Mouse (Mus musculus) kidney, postnatal 4 days (tissue): Measurements from ENCODE around the gene Psmd3.
"Not testable (repeated sequence)": the region's sequence is repeated elsewhere in the genome, so short reads cannot be mapped to it uniquely, and the experiment has no call there.

ENCODE experiments used
- DNase-seq, 2 experiments: peaks; one replicate each; pipeline ENCODE4 v3.0.0; 2021; ENCODE audit warnings: mixed read lengths in 2 of 2

The Psmd3 gene

DNA sequence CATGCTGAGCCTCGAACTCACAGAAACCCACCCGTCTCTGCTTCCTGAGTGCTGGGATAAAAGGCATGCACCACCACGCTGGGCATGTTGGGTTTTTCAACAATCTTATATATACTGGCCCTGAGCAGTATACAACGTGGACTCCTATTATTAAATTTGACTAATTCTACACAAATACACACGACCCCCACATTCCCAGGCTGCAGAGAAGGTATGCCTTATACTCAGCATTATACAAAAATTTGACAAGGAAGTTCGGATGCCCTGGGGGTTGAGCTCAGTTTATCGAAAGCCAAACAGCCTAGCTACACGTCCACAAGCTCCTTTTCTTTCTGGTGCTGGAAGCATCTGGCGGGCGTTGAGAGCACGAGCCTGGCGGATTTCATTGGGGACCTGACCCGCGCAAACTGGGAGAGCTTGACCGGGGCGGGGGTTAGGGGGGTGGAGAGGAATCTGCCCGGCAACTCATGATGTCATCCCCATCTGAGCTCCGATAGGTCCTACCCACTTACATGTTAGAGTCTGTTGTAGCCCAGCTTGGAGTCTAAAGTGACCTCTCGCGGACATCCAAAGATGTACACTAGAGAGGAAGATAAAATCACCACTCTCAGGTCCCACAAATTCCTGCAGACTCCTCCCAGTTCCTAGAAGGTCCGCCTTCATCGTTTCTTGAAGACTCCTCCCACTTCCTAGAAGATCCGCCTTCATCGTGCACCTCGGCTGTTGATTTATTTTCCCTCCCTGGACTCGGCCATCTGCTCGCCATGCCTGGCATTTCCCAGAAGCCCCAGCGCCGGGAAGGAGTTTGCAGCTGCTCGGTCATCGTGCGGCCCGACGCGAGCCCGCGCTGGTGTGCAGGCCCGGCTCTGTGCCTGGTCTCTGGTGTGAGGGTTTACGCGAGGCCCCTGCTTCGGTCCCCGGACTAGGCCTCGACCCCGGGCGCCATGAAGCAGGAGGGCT, at the start of gene Psmd3:
TSS of gene Psmd3 (plus strand) at position 769 of the 960 bp plus-strand sequence.
- DNase-seq: peak; percentile 97

GRCm38 (mm10) chr11:98635312-98635970, 46.9 kb upstream of the Psmd3 start:
- peak; percentile 48 to 62 for DNase-seq

DNA sequence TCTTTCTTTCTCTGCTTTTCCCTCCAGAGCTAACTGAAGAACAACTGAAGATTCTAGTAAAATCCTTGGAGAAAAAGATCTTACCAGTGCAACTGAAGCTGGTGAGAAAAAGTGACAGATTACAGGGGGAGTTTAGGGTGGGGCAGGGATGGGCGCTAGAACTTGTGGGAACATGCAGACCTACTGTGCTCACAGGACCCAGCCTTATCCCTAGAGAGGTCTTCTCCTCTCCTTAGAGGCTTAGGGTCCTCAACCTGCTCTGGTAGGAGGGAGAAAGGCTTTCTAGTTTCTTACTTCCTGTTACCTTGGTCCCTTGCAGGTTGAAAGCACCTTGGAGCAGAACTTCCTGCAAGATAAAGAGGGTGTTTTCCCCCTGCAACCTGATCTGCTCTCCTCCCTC, 44.9 kb upstream of the Psmd3 start:
- DNase-seq: no peak

GRCm38 (mm10) chr11:98640091-98640490, 42.3 kb upstream of the Psmd3 start:
- DNase-seq: no peak

- no peak for DNase-seq
These were observed 37.6 kb upstream of the Psmd3 start for GRCm38 (mm10) chr11:98644757-98645156.

GRCm38 (mm10) chr11:98645946-98646345, 36.4 kb upstream of the Psmd3 start:
- no peak for DNase-seq

GRCm38 (mm10) chr11:98646459-98646858, 35.9 kb upstream of the Psmd3 start, which contains the start of gene Gsdma2:
Gene Gsdma2, plus strand, starts transcription at chr11:98646759.
- DNase-seq: no peak

- peak; percentile 71 to 76 for DNase-seq
These were observed 27.3 kb upstream of the Psmd3 start for GRCm38 (mm10) chr11:98655076-98655475.

DNA sequence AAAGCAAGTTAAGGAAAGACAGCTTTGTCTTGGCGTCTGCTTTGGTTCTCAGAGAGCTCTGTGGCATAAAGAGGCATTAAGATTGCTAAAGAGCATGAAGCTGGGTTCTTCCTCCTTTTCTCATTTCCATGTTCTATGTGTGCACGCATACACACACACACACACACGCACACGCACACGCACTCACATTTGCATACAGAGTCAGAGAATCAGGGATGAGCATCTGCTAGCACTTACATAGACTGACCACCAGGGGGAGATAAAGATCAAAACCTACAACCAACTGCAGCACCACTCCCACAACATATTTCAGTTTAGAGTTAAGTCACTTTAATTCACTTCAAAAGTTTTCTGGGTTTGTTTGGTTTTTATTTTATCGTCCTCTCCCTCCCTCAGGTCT, 21.8 kb upstream of the Psmd3 start:
- peak; percentile 45 to 60 for DNase-seq

DNA sequence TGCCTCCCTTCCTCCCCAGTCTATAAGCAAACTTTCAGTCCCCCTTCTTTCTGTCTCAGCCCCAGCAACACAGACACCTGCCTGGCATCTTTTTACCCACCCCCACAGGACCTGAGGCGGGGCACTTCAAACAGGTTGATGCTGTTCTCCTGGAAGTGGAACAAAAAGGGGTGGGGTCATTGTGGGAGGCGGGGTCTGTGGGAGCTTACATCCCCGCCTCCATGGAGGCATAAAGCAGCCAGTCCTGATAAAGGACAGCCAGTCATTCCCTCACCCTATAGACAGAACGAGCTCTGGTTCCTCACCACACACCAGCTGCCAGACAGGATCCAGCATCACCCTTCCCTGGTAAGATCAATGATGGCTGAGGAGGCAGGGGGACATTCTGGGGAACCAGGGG, 18.3 kb upstream of the Psmd3 start, which contains the start of gene Gsdma:
TSS of gene Gsdma (plus strand) at position 261 of the 400 bp plus-strand sequence.
- DNase-seq: no peak

- no peak for DNase-seq
These were observed 13.4 kb upstream of the Psmd3 start for GRCm38 (mm10) chr11:98668984-98669383.

DNA sequence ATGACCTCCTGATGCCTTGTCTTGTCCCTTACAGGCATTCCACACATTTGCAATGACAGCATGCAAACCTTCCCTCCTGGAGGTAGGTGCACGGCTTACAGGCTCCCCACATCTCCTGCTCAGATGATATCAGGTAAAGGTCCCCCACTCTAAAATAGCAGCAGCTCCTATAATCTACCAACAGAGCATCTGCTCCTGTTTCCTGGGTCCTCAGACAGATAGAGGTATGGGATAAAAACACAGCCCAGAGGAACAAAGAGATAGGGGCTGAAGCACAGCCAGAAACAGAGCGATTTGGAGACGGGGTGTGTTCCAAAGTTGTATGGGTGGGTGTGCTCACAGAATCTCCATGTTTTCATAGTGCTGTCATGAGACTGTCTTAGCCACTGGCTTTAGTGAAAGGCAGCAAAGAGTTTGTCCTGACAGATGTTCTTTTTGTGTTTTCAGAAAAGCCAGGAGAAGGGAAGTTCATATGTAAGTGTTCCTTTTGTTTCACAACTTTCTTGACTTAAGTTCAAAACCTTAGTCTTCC, 11.0 kb upstream of the Psmd3 start:
- no peak for DNase-seq

GRCm38 (mm10) chr11:98671857-98672256, 10.5 kb upstream of the Psmd3 start:
- no peak for DNase-seq

- no peak for DNase-seq
These were observed 9.9 kb upstream of the Psmd3 start for GRCm38 (mm10) chr11:98672482-98672881.

GRCm38 (mm10) chr11:98673136-98673535, 9.2 kb upstream of the Psmd3 start:
- DNase-seq: peak; percentile 74 to 82

DNA sequence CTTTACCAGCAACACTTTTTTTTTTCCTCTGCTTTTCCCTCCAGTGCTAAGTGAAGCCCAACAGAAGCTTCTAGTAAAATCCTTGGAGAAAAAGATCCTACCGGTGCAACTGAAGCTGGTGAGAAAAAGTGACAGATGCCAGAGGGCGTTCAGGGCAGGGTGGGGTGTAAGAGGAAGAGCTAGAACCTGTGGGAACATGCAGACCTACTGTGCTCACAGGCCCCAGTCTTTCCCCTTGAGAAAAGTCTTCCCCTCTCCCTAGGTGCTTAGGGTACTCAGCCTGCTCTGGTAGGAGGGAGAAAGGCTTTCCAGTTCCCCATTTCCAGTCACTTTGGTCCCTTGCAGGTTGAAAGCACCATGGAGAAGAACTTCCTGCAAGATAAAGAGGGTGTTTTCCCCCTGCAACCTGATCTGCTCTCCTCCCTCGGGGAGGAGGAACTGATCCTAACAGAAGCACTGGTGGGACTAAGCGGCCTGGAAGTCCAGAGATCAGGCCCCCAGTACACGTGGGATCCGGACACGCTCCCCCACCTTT, 6.5 kb upstream of the Psmd3 start:
- DNase-seq: no peak

- no peak for DNase-seq
These were observed 2.3 kb upstream of the Psmd3 start for GRCm38 (mm10) chr11:98680023-98680422.

DNA sequence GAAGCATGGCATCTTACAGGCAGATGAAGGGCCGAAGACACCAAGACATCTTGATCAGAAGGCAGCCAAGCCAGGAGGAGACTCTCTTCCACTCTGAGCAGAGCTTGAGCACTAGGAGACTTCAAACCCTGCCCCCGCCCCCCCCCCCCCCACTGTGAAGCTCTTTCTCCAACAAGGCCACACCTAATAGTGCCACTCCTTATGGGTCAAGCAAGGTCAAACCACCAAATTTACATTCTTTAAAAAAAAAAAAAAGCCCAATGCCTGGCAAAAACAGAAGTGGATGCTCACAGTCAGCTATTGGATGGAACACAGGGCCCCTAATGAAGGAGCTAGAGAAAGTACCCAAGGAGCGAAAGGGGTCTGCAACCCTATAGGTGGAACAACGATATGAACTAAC, 1.8 kb upstream of the Psmd3 start:
- DNase-seq: not testable (repeated sequence)

GRCm38 (mm10) chr11:98681186-98681585, 1.2 kb upstream of the Psmd3 start:
- no peak for DNase-seq

DNA sequence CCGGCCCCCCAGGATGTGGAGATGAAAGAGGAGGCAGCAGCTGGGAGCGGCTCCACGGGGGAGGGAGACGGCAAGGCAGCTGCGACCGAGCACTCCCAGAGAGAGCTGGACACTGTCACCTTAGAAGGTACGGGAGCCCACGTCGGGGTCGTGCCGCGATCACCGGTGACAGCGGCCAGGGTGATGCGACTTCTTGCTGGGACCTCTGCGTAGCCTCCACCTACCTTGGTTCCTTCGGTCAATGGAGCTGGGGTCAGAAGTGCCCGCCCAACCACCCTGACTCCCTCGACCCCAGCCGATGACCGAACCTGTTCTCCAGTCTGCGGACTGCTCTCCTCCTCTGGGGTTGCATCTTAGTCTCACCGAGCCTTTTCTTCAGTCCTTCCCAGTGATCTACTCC, 457 bp downstream of the Psmd3 start:
- DNase-seq: no peak

GRCm38 (mm10) chr11:98685642-98686041, 3.3 kb downstream of the Psmd3 start:
- no peak for DNase-seq

DNA sequence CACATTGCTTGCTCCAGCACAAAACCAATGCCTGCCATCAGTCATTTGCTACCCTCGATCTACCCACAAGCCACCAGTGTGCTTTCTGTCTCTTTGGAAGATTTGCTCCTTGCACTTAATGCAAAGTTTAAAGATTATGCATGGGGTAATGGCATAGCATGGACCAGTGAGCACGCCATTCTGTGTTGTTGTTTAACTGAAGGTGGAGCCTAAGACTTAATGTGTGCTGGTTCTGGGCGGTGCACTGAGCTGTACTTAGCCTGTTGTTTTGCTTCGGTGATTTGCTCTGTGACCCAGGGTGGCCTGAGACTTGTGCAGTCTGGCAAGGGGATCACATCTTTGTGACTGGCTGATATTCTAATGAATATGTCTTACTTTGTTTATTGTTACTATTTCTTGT, 4.6 kb downstream of the Psmd3 start:
- DNase-seq: peak; percentile 50 to 69

GRCm38 (mm10) chr11:98688009-98688408, 5.7 kb downstream of the Psmd3 start:
- no peak for DNase-seq
